Mouse (Mus musculus): Measurements from ENCODE around the gene Acvr1.

Acvr1 gene

GRCm38 (mm10) chr2:58518517-58518916, 48.4 kb downstream of the Acvr1 start:
- peak; percentile 73 for DNase-seq (ENCODE audit: low read depth)

GRCm38 (mm10) chr2:58516920-58517319, 50.0 kb downstream of the Acvr1 start:
- no peak for DNase-seq (ENCODE audit: low read depth)

GRCm38 (mm10) chr2:58516000-58516399, 51.0 kb downstream of the Acvr1 start:
- DNase-seq (ENCODE audit: low read depth): no peak

GRCm38 (mm10) chr2:58514489-58514888, 52.5 kb downstream of the Acvr1 start:
- no peak for DNase-seq (ENCODE audit: low read depth)

GRCm38 (mm10) chr2:58513212-58513611, 53.7 kb downstream of the Acvr1 start:
- DNase-seq (ENCODE audit: low read depth): no peak

- no peak for DNase-seq (ENCODE audit: low read depth)
These were observed 56.8 kb downstream of the Acvr1 start for GRCm38 (mm10) chr2:58510192-58510591.

GRCm38 (mm10) chr2:58505306-58506090, 61.5 kb downstream of the Acvr1 start:
- peak; percentile 81 for DNase-seq (ENCODE audit: low read depth)

- DNase-seq (ENCODE audit: low read depth): no peak
These were observed 70.1 kb downstream of the Acvr1 start for GRCm38 (mm10) chr2:58496647-58497410.

GRCm38 (mm10) chr2:58495271-58495670, 71.7 kb downstream of the Acvr1 start:
- DNase-seq (ENCODE audit: low read depth): no peak

- DNase-seq (ENCODE audit: low read depth): no peak
These were observed 73.0 kb downstream of the Acvr1 start for GRCm38 (mm10) chr2:58493685-58494635.

GRCm38 (mm10) chr2:58489275-58489674, 77.7 kb downstream of the Acvr1 start:
- DNase-seq (ENCODE audit: low read depth): no peak

GRCm38 (mm10) chr2:58488404-58488803, 78.6 kb downstream of the Acvr1 start:
- no peak for DNase-seq (ENCODE audit: low read depth)

GRCm38 (mm10) chr2:58487279-58487560, 79.7 kb downstream of the Acvr1 start:
- DNase-seq (ENCODE audit: low read depth): no peak

- no peak for DNase-seq (ENCODE audit: low read depth)
These were observed 80.3 kb downstream of the Acvr1 start for GRCm38 (mm10) chr2:58486441-58487278.

- peak; percentile 29 for DNase-seq (ENCODE audit: low read depth)
These were observed 81.3 kb downstream of the Acvr1 start for GRCm38 (mm10) chr2:58485683-58486082.

GRCm38 (mm10) chr2:58485152-58485551, 81.8 kb downstream of the Acvr1 start:
- peak; percentile 76 for DNase-seq (ENCODE audit: low read depth)

- peak; percentile 62 for DNase-seq (ENCODE audit: low read depth)
These were observed 82.5 kb downstream of the Acvr1 start for GRCm38 (mm10) chr2:58484284-58484965.

- no peak for DNase-seq (ENCODE audit: low read depth)
These were observed 85.4 kb downstream of the Acvr1 start for GRCm38 (mm10) chr2:58481450-58482100.

GRCm38 (mm10) chr2:58480764-58481163, 86.2 kb downstream of the Acvr1 start:
- peak; percentile 20 for DNase-seq (ENCODE audit: low read depth)

- DNase-seq (ENCODE audit: low read depth): no peak
These were observed 87.4 kb downstream of the Acvr1 start for GRCm38 (mm10) chr2:58479536-58479935.

All from NIH3T3 (cell line).